Mouse (Mus musculus): ENCODE results near the gene Hyal1. TPM values are rescaled to one million over a fixed set of nuclear protein-coding genes. Genes with fewer than 3 reads are reported as not detected.

Hyal1 gene
- total and polyA plus RNA-seq, 3 experiments, result 1.3 to 3.4 TPM; not detected in 1

- peak overlapping the region; percentile 86 for H3K27ac ChIP-seq (ENCODE audit: control insufficient read depth, low read depth, low read length)
- peak; percentile 89 for DNase-seq (ENCODE audit: low read depth, low spot score)
- peak overlapping the region; percentile 61 for H3K9ac ChIP-seq (ENCODE audit: control insufficient read depth, low read depth, low read length, poor library complexity, severe bottlenecking)
- H3K4me1 ChIP-seq (ENCODE audit: control insufficient read depth in 1 of 2, insufficient read depth in 2 of 2, low read length in 2 of 2), result peaks cover 13 to 37% of the 10 kb centered on the region in 2 experiments
- peak overlapping the region; percentile 17 to 36; a peak in 3 of 4 replicates for H3K4me3 ChIP-seq (ENCODE audit: control insufficient read depth in 1 of 2, insufficient read depth in 1 of 2, low read depth in 2 of 2, low read length in 2 of 2)
- H3K27me3 ChIP-seq (ENCODE audit: control insufficient read depth in 1 of 2, insufficient read depth in 2 of 2, low read length in 2 of 2), result no peaks in the 10 kb centered on the region
- peaks cover 60% of the 10 kb centered on the region for H3K79me2 ChIP-seq (ENCODE audit: control insufficient read depth, insufficient read depth, low read length, poor library complexity)
- peaks cover 0 to 27% of the 10 kb centered on the region in 2 experiments; a peak in 2 of 4 replicates for H3K36me3 ChIP-seq (ENCODE audit: control insufficient read depth in 1 of 2, insufficient read depth in 2 of 2, low read length in 2 of 2)
- no peaks in the 10 kb centered on the region for H3K9me3 ChIP-seq (replicated peaks; ENCODE audit: insufficient read depth, low read length)
- peak; percentile 23 to 30; a peak in 1 of 4 replicates for TF ChIP-seq EP300 (IDR thresholded peaks at IDR 0.05; ENCODE audit: low read depth in 1 of 2, low read length in 2 of 2)
- peak; percentile 52; the same call in 1 of the 2 replicates for TF ChIP-seq MXI1 (IDR thresholded peaks at IDR 0.05; ENCODE audit: low read depth, low read length)
- TF ChIP-seq TCF12 (IDR thresholded peaks at IDR 0.05; ENCODE audit: low read depth, low read length), result 0 out of 2 replicates have a peak, but pooled peaks have one; percentile 10
- no peak for TF ChIP-seq CHD1 (IDR thresholded peaks at IDR 0.05; ENCODE audit: low read depth, low read length)
- no peak for TF ChIP-seq ZNF384 (IDR thresholded peaks at IDR 0.05; ENCODE audit: low read depth, low read length)
- no peak; the same call in 1 of the 2 replicates for TF ChIP-seq TAL1 (IDR thresholded peaks at IDR 0.05; ENCODE audit: low read length)
- TF ChIP-seq KAT2A (conservative IDR thresholded peaks at IDR 0.05; ENCODE audit: low read depth, low read length), result no peak
- TF ChIP-seq MEF2A (IDR thresholded peaks at IDR 0.05; ENCODE audit: extremely low read depth, insufficient replicate concordance, low read depth, low read length, poor library complexity, severe bottlenecking), result no peak
- peak; percentile 56; the same call in 1 of the 2 replicates for TF ChIP-seq HCFC1 (IDR thresholded peaks at IDR 0.05; ENCODE audit: low read depth, low read length)
- TF ChIP-seq TBP (IDR thresholded peaks at IDR 0.05; ENCODE audit: low read depth, low read length), result no peak
- no peak for TF ChIP-seq GABPA (IDR thresholded peaks at IDR 0.05; ENCODE audit: low read depth, low read length)
- no peak for TF ChIP-seq RAD21 (IDR thresholded peaks at IDR 0.05; ENCODE audit: low read depth, low read length)
- TF ChIP-seq MAZ (IDR thresholded peaks at IDR 0.05; ENCODE audit: low read depth, low read length), result peak; percentile 48; the same call in 1 of the 2 replicates
- TF ChIP-seq SIN3A (IDR thresholded peaks at IDR 0.05; ENCODE audit: low read length), result 0 out of 2 replicates have a peak, but pooled peaks have one; percentile 30
- peak in 1 of 2 experiments; percentile 43; a peak in 1 of 4 replicates for TF ChIP-seq POLR2A (IDR thresholded peaks at IDR 0.05; ENCODE audit: control insufficient read depth in 1 of 2, insufficient read depth in 1 of 2, low read depth in 1 of 2, low read length in 2 of 2, poor library complexity in 1 of 2)
These were observed 52.1 kb downstream of the Hyal1 start for GRCm38 (mm10) chr9:107628721-107629410.

- Histone ChIP-seq H3K27me3 (ENCODE audit: control insufficient read depth in 1 of 2, insufficient read depth in 2 of 2, low read length in 2 of 2) (no peaks in the 10 kb centered on the region), H3K79me2 (ENCODE audit: control insufficient read depth, insufficient read depth, low read length, poor library complexity) (peaks cover 62% of the 10 kb centered on the region), H3K4me3 (ENCODE audit: control insufficient read depth in 1 of 2, insufficient read depth in 1 of 2, low read depth in 2 of 2, low read length in 2 of 2) (peak overlapping the region; percentile 17 to 36; a peak in 3 of 4 replicates), H3K27ac (ENCODE audit: control insufficient read depth, low read depth, low read length) (peak overlapping the region; percentile 86), H3K36me3 (ENCODE audit: control insufficient read depth in 1 of 2, insufficient read depth in 2 of 2, low read length in 2 of 2) (peaks cover 0 to 22% of the 10 kb centered on the region in 2 experiments; a peak in 2 of 4 replicates), H3K9ac (ENCODE audit: control insufficient read depth, low read depth, low read length, poor library complexity, severe bottlenecking) (peak overlapping the region; percentile 61), H3K9me3 (replicated peaks; ENCODE audit: insufficient read depth, low read length) (no peaks in the 10 kb centered on the region), H3K4me1 (ENCODE audit: control insufficient read depth in 1 of 2, insufficient read depth in 2 of 2, low read length in 2 of 2) (peaks cover 10 to 32% of the 10 kb centered on the region in 2 experiments)
- DNase-seq (ENCODE audit: low read depth, low spot score), result no peak
- no peak for TF ChIP-seq TCF12 (IDR thresholded peaks at IDR 0.05; ENCODE audit: low read depth, low read length)
- no peak for TF ChIP-seq SIN3A (IDR thresholded peaks at IDR 0.05; ENCODE audit: low read length)
These were observed 52.6 kb downstream of the Hyal1 start for GRCm38 (mm10) chr9:107629411-107629730.

All from MEL (cell line).